Mouse (Mus musculus) embryonic facial prominence, embryonic 14.5 days (tissue): ENCODE measurements around the gene Mrpl27. TPM values are rescaled to one million over a fixed set of nuclear protein-coding genes. Genes with fewer than 3 reads are reported as not detected.
A peak's percentile ranks its signal among the peaks of the same experiment; 100 is the strongest.

ENCODE experiments used
- ATAC-seq: fragments of 200-750 bp; cut with Nextera tagmentation; 2 replicates; pipeline ENCODE4 v1.8.0; 2017; ENCODE audit warnings: low read depth, moderate number of reproducible peaks, moderate TSS enrichment
- DNase-seq: peaks from one replicate; pipeline ENCODE4 v3.0.0-alpha.2; 2015; ENCODE audit warnings: low spot score
- H3K27ac ChIP-seq: fragments of 300-500 bp; sonication (generic); replicated peaks from 2 replicates; pipeline ENCODE4 v1.5.1; 2014; ENCODE audit warnings: low read depth, mild to moderate bottlenecking, low read length, moderate library complexity
- H3K27me3 ChIP-seq: fragments of 300-500 bp; sonication (generic); replicated peaks from 2 replicates; pipeline ENCODE4 v1.6.1; 2014; ENCODE audit warnings: low read length; ENCODE audit not compliant: control insufficient read depth, insufficient read depth
- H3K36me3 ChIP-seq: fragments of 300-500 bp; sonication (generic); 2 replicates; pipeline ENCODE4 v1.6.1; 2014; ENCODE audit warnings: low read length, mixed read lengths; ENCODE audit not compliant: control insufficient read depth, insufficient read depth
- H3K4me1 ChIP-seq: fragments of 300-500 bp; sonication (generic); 2 replicates; pipeline ENCODE4 v1.6.1; 2014; ENCODE audit warnings: antibody characterized with exemption, low read length; ENCODE audit not compliant: control insufficient read depth, insufficient read depth
- H3K4me2 ChIP-seq: fragments of 300-500 bp; sonication (generic); 2 replicates; pipeline ENCODE4 v1.6.1; 2014; ENCODE audit warnings: low read depth, mild to moderate bottlenecking, low read length, moderate library complexity, mixed read lengths
- H3K4me3 ChIP-seq: fragments of 300-500 bp; sonication (generic); 2 replicates; pipeline ENCODE4 v1.5.1; 2014; ENCODE audit warnings: low read depth, mild to moderate bottlenecking, low read length
- H3K9ac ChIP-seq: fragments of 300-500 bp; sonication (generic); 2 replicates; pipeline ENCODE4 v1.6.1; 2014; ENCODE audit warnings: low read depth, mild to moderate bottlenecking, low read length, moderate library complexity, mixed read lengths
- H3K9me3 ChIP-seq: fragments of 300-500 bp; sonication (generic); 2 replicates; pipeline ENCODE4 v1.6.1; 2016; ENCODE audit warnings: low read length; ENCODE audit not compliant: control insufficient read depth
- WGBS: fragments of 180-500 bp; shearing (Covaris S2); extraction: QIAGEN DNeasy Blood & Tissue Kit; methylation state at CpG from one replicate; pipeline ENCODE4 v1.1.7; 2014; 5-methylcytosine and 5-hydroxymethylcytosine counted together
- polyA plus RNA-seq: library from polyadenylated mRNA; unstranded; fragments of >200 nt; fragmentation: Nextera tagmentation; extraction: Ambion mirVana; gene quantifications from 2 replicates; pipeline ENCODE4 v1.2.1, GENCODE M21; 2014

The Mrpl27 gene
- polyA plus RNA-seq, result 98.3 and 105 TPM in 2 replicates

GRCm38 (mm10) chr11:94653663-94654436, at the start of gene Mrpl27, which contains the start of gene Eme1:
Gene Mrpl27, plus strand, starts transcription at chr11:94653767.
Gene Eme1, minus strand, starts transcription at chr11:94653964.
- peak within 1 kb of the TSS; percentile 76 for H3K9ac ChIP-seq
- DNase-seq (peak; percentile 93), ATAC-seq (peak; percentile 89)
- H3K4me1 ChIP-seq, result peaks cover 14% of the 10 kb centered on the region
- H3K4me3 ChIP-seq, result peak within 1 kb of the TSS; percentile 62
- peak within 1 kb of the TSS; percentile 85 for H3K4me2 ChIP-seq
- H3K27ac ChIP-seq, result peak within 1 kb of the TSS; percentile 91
- no peaks in the 10 kb centered on the region for H3K9me3 ChIP-seq
- peaks cover 34% of the 10 kb centered on the region for H3K36me3 ChIP-seq
- H3K27me3 ChIP-seq, result no peaks in the 10 kb centered on the region
- under 1% methylated on average over 32 of the region's 32 CpGs for WGBS

- no peak overlapping the region for H3K4me2 ChIP-seq
- no peaks in the 10 kb centered on the region for H3K9me3 ChIP-seq
- H3K27me3 ChIP-seq, result no peaks in the 10 kb centered on the region
- ATAC-seq (no peak), DNase-seq (no peak)
- no peak overlapping the region for H3K9ac ChIP-seq
- H3K4me1 ChIP-seq, result no peaks in the 10 kb centered on the region
- no peak overlapping the region for H3K4me3 ChIP-seq
- H3K36me3 ChIP-seq, result no peaks in the 10 kb centered on the region
- 77% methylated on average over 4 of the region's 4 CpGs for WGBS
- no peak overlapping the region for H3K27ac ChIP-seq
These were observed 42.5 kb upstream of the Mrpl27 start for GRCm38 (mm10) chr11:94610744-94611740.

GRCm38 (mm10) chr11:94614603-94615002, 39.0 kb upstream of the Mrpl27 start:
- no peak for ATAC-seq
- H3K9me3 ChIP-seq, result no peaks in the 10 kb centered on the region
- H3K9ac ChIP-seq, result no peak overlapping the region
- WGBS, result 77% methylated on average over 4 of the region's 4 CpGs
- H3K4me2 ChIP-seq, result no peak overlapping the region
- no peaks in the 10 kb centered on the region for H3K36me3 ChIP-seq
- no peak for DNase-seq
- H3K4me3 ChIP-seq, result no peak overlapping the region
- H3K4me1 ChIP-seq, result no peaks in the 10 kb centered on the region
- H3K27me3 ChIP-seq, result no peaks in the 10 kb centered on the region
- no peak overlapping the region for H3K27ac ChIP-seq

- H3K9me3 ChIP-seq, result no peaks in the 10 kb centered on the region
- no peak overlapping the region for H3K4me2 ChIP-seq
- no peak overlapping the region for H3K4me3 ChIP-seq
- H3K27ac ChIP-seq, result no peak overlapping the region
- no peaks in the 10 kb centered on the region for H3K4me1 ChIP-seq
- DNase-seq (peak; percentile 74), ATAC-seq (peak; percentile 90)
- H3K27me3 ChIP-seq, result no peaks in the 10 kb centered on the region
- H3K9ac ChIP-seq, result no peak overlapping the region
- H3K36me3 ChIP-seq, result no peaks in the 10 kb centered on the region
- WGBS, result 23% methylated on average over 4 of the region's 4 CpGs
These were observed 38.1 kb upstream of the Mrpl27 start for GRCm38 (mm10) chr11:94615494-94615893.

GRCm38 (mm10) chr11:94617646-94618045, 35.9 kb upstream of the Mrpl27 start:
- ATAC-seq, result no peak

GRCm38 (mm10) chr11:94620766-94621457, 32.7 kb upstream of the Mrpl27 start:
- no peak for ATAC-seq
- Histone ChIP-seq H3K4me3 (no peak overlapping the region), H3K27me3 (no peaks in the 10 kb centered on the region), H3K9me3 (no peaks in the 10 kb centered on the region), H3K4me2 (no peak overlapping the region), H3K27ac (no peak overlapping the region), H3K9ac (no peak overlapping the region), H3K4me1 (no peaks in the 10 kb centered on the region), H3K36me3 (no peaks in the 10 kb centered on the region)
- 63% methylated on average over 6 of the region's 6 CpGs for WGBS
- no peak for DNase-seq

More at GRCm38 (mm10) chr11:94617646-94618045, 35.9 kb upstream of the Mrpl27 start:
- Histone ChIP-seq H3K27ac (no peak overlapping the region), H3K4me1 (no peaks in the 10 kb centered on the region), H3K9me3 (no peaks in the 10 kb centered on the region), H3K4me3 (no peak overlapping the region), H3K36me3 (no peaks in the 10 kb centered on the region), H3K9ac (no peak overlapping the region), H3K4me2 (no peak overlapping the region), H3K27me3 (no peaks in the 10 kb centered on the region)
- no peak for DNase-seq
- WGBS, result 83% methylated on average over 2 of the region's 2 CpGs

GRCm38 (mm10) chr11:94621458-94621852, 32.1 kb upstream of the Mrpl27 start:
- Histone ChIP-seq H3K27me3 (no peaks in the 10 kb centered on the region), H3K4me2 (no peak overlapping the region), H3K36me3 (no peaks in the 10 kb centered on the region), H3K27ac (no peak overlapping the region), H3K9me3 (no peaks in the 10 kb centered on the region), H3K4me1 (no peaks in the 10 kb centered on the region), H3K4me3 (no peak overlapping the region), H3K9ac (no peak overlapping the region)
- no peak for DNase-seq
- ATAC-seq, result no peak

- ATAC-seq (no peak), DNase-seq (no peak)
- no peaks in the 10 kb centered on the region for H3K9me3 ChIP-seq
- no peak overlapping the region for H3K9ac ChIP-seq
- H3K27me3 ChIP-seq, result no peaks in the 10 kb centered on the region
- H3K4me3 ChIP-seq, result no peak overlapping the region
- H3K27ac ChIP-seq, result no peak overlapping the region
- no peak overlapping the region for H3K4me2 ChIP-seq
- H3K4me1 ChIP-seq, result no peaks in the 10 kb centered on the region
- H3K36me3 ChIP-seq, result no peaks in the 10 kb centered on the region
- WGBS, result 74% methylated on average over 2 of the region's 2 CpGs
These were observed 31.4 kb upstream of the Mrpl27 start for GRCm38 (mm10) chr11:94622162-94622561.
